Mouse (Mus musculus) hindbrain, embryonic 11.5 days (tissue): ENCODE results near the gene Syce3. TPM values are rescaled to one million over a fixed set of nuclear protein-coding genes. Genes with fewer than 3 reads are reported as not detected.

Source experiments
- ATAC-seq: fragments of 200-750 bp; cut with Nextera tagmentation; 2 replicates; pipeline ENCODE4 v1.8.0; 2017; ENCODE audit warnings: mild to moderate bottlenecking, moderate TSS enrichment, moderate library complexity; ENCODE audit not compliant: low FRiP score
- DNase-seq: peaks from one replicate; pipeline ENCODE4 v3.0.0-alpha.2; 2015; ENCODE audit warnings: low spot score
- H3K27ac ChIP-seq: fragments of 300-500 bp; sonication (generic); 2 replicates; pipeline ENCODE4 v1.5.1; 2014; ENCODE audit warnings: mild to moderate bottlenecking, low read depth, low read length
- H3K27me3 ChIP-seq: fragments of 300-500 bp; sonication (generic); 2 replicates; pipeline ENCODE4 v1.6.1; 2014; ENCODE audit warnings: mild to moderate bottlenecking, low read length, moderate library complexity, mixed read lengths; ENCODE audit not compliant: control insufficient read depth, insufficient read depth
- H3K36me3 ChIP-seq: fragments of 300-500 bp; sonication (generic); 2 replicates; pipeline ENCODE4 v1.6.1; 2014; ENCODE audit warnings: mild to moderate bottlenecking, low read length, moderate library complexity, mixed read lengths; ENCODE audit not compliant: control insufficient read depth, insufficient read depth
- H3K4me1 ChIP-seq: fragments of 300-500 bp; sonication (generic); replicated peaks from 2 replicates; pipeline ENCODE4 v1.6.1; 2014; ENCODE audit warnings: low read length, mixed read lengths; ENCODE audit not compliant: control insufficient read depth, insufficient read depth
- H3K4me2 ChIP-seq: fragments of 300-500 bp; sonication (generic); replicated peaks from 2 replicates; pipeline ENCODE4 v1.6.1; 2014; ENCODE audit warnings: mild to moderate bottlenecking, low read depth, low read length
- H3K4me3 ChIP-seq: fragments of 300-500 bp; sonication (generic); 2 replicates; pipeline ENCODE4 v1.5.1; 2014; ENCODE audit warnings: low read depth, low read length
- H3K9ac ChIP-seq: fragments of 300-500 bp; sonication (generic); 2 replicates; pipeline ENCODE4 v1.6.1; 2014; ENCODE audit warnings: low read depth, low read length
- H3K9me3 ChIP-seq: fragments of 300-500 bp; sonication (generic); 2 replicates; pipeline ENCODE4 v1.6.1; 2016; ENCODE audit warnings: low read length; ENCODE audit not compliant: control insufficient read depth
- WGBS: fragments of 180-500 bp; shearing (Covaris S2); extraction: QIAGEN DNeasy Blood & Tissue Kit; methylation state at CpG from one replicate; pipeline ENCODE4 v1.1.7; 2014; 5-methylcytosine and 5-hydroxymethylcytosine counted together
- polyA plus RNA-seq: library from polyadenylated mRNA; unstranded; fragments of >200 nt; fragmentation: Nextera tagmentation; extraction: Ambion mirVana; gene quantifications from 2 replicates; pipeline ENCODE4 v1.2.1, GENCODE M21; 2014

Syce3 gene
- polyA plus RNA-seq, 1 experiment from 2014 or later = not detected

DNA sequence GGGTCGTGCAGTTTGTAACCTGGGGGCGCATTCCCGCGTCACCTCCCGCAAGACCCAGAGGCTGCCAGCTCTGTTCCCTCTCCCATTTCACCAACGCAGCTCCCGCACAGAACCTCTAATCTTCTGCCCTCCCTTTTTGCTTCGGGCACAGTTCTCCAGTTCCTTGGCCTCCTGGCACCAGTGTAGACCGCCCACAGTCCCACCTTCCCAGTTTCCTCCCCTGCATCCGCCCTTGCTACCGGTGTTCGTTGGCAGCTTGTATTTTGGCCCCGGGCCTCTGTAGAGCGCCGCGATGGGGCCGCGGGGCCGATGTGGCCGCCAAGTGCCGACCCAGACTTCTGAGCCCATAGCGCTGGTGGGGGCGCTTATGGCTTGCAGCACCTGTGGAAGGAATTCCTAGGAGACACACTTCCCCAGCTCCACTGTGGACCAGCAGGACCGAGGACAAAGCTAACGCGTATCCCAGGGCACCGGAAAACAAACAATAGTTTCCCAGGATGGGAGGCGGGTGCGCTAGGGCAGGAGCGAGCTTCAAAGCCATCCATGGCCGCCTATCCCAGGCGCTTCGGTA is 31.4 kb downstream of the Syce3 start, which contains the start of gene Odf3b:
Odf3b (minus strand) TSS at position 452 of the 571 bp plus-strand sequence.
- ATAC-seq = no peak; the same call in 1 of the 2 replicates
- no peaks in the 10 kb centered on the region; the same call in 1 of the 2 replicates for H3K4me1 ChIP-seq
- DNase-seq = peak; percentile 52
- H3K4me2 ChIP-seq = peak within 1 kb of the TSS; percentile 62
- peaks cover 32% of the 10 kb centered on the region for H3K27me3 ChIP-seq
- H3K36me3 ChIP-seq = no peaks in the 10 kb centered on the region
- H3K9me3 ChIP-seq = no peaks in the 10 kb centered on the region
- peak within 1 kb of the TSS; percentile 32 for H3K4me3 ChIP-seq
- peak within 1 kb of the TSS; percentile 35 for H3K9ac ChIP-seq
- WGBS = under 1% methylated on average over 33 of the region's 33 CpGs
- no peak within 1 kb of the TSS for H3K27ac ChIP-seq

DNA sequence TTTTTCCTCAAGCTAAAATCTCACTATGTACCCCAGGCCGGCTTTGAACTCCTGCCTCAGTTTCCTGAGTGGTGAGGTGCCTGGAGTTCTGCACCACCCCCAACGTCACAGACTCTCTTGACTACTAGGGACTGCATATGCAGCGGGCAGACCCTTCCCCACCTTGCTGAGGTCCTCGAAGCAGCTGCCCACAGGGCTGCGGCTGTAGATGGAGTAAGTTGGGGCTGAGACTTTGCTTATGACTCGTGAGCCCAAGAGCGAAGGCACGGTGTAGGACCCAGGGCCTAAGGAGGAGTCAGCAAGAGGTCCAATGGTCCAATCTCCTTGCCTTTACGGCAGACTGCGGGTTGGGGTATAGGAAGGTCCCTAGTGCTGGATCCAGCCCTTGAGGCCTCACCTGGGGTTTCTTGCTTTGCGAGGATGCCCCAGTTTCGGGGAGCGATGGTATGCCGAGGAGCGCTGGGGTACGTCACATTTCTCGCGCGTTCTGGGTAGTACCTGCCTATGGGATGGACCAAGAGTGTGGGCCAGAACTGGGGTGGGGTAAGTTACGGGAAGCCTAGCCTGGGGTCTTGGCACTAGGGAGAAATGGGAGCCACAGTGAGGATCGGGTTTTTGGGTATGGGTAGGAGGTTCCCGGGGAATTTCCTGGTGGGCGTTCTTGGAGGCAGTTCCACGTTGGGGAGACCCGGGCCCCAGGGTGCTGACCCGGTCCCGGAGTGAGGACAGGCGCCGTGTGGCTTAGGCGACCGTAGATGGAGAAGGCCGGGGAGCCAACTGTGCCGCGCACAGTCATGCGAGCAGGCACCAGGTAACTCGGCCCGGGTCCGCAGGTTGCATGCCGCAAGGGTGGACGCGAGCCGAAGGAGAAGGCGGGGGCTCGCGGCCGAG is 32.1 kb downstream of the Syce3 start:
- peaks cover 32% of the 10 kb centered on the region for H3K27me3 ChIP-seq
- no peak for DNase-seq
- H3K27ac ChIP-seq = no peak overlapping the region

DNA sequence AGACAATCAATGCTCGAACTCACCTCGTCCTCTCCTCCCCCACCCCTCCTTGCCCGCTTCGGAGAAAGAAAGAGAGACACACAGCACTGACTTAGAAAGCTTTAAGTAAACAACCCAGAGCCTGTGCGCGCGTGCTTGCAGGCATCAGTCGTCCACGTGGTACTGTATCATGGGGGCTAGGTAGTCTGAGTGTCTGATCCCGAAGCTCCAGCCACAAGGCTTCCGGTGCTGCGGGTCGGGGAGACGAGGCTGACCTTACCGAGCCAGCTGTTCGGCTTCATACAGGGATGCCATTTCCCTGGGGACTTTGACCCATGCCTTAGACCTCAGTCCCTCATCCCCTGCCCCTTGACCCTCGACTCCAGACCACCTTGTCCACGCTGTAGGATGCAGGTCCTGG is 32.9 kb downstream of the Syce3 start:
- DNase-seq (peak; percentile 36), ATAC-seq (no peak)
- Histone ChIP-seq H3K36me3 (no peaks in the 10 kb centered on the region), H3K4me1 (peaks cover 4% of the 10 kb centered on the region), H3K4me2 (no peak overlapping the region), H3K27ac (no peak overlapping the region), H3K27me3 (peaks cover 32% of the 10 kb centered on the region), H3K9ac (no peak overlapping the region), H3K4me3 (no peak overlapping the region), H3K9me3 (no peaks in the 10 kb centered on the region)
- 5% methylated on average over 17 of the region's 18 CpGs for WGBS

More for the DNA sequence above, 32.1 kb downstream of the Syce3 start:
- 10% methylated on average over 41 of the region's 46 CpGs for WGBS
- Histone ChIP-seq H3K4me3 (peak overlapping the region; percentile 32), H3K36me3 (no peaks in the 10 kb centered on the region), H3K4me2 (peak overlapping the region; percentile 62), H3K9me3 (no peaks in the 10 kb centered on the region), H3K4me1 (peaks cover under 1% of the 10 kb centered on the region), H3K9ac (peak overlapping the region; percentile 35)
- ATAC-seq = no peak

DNA sequence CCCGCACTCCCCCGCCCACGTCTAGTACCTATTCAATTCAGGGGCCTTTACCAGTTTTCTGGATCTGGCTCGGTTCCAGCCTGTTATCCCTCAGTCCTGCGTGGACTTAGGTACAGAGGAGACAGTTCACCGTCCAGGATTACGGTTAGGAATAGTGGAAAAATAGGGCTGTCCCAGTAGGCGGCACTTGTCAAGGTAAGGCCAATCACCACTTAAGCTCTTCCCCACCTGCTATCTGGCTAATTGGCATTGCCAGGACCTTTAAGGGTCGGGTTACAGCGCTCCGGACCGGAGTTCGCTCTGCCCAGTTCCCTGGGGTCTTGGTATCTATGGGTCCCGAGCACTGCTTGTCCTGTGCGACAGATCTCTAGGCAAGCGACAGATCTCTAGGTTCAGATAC is 33.3 kb downstream of the Syce3 start, which contains the start of gene Tymp:
Tymp (minus strand) TSS at position 83 of the 400 bp plus-strand sequence.
- H3K27me3 ChIP-seq = peaks cover 32% of the 10 kb centered on the region
- no peak for ATAC-seq
- no peaks in the 10 kb centered on the region for H3K9me3 ChIP-seq
- no peak for DNase-seq
- WGBS = 18% methylated on average over 16 of the region's 16 CpGs
- H3K36me3 ChIP-seq = no peaks in the 10 kb centered on the region
- no peak within 1 kb of the TSS for H3K4me3 ChIP-seq
- no peak within 1 kb of the TSS for H3K27ac ChIP-seq
- H3K4me1 ChIP-seq = peaks cover 4% of the 10 kb centered on the region
- no peak within 1 kb of the TSS for H3K9ac ChIP-seq
- no peak within 1 kb of the TSS for H3K4me2 ChIP-seq

DNA sequence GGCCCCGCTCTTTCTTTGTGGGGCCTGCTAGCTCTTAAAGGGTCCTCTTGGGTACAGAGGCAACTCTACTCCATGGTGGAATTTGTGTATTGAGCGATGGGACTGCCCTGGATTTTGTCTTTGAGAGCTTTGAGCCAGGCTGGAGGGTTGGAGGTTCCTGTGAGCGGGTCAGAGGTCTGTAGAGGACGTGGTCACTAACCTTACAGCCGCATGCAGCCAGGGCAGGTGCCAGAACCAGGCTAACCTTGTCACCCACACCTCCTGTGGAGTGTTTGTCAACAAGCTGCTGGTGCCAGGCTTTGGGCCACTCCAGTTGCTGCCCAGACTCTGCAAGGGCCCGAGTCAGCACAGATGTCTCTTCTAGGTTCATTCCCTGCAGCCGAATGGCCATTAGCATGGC is 34.3 kb downstream of the Syce3 start:
- 87% methylated on average over 7 of the region's 7 CpGs for WGBS
- DNase-seq = no peak
- ATAC-seq = no peak
- Histone ChIP-seq H3K4me1 (peaks cover 4% of the 10 kb centered on the region), H3K9ac (no peak overlapping the region), H3K4me3 (no peak overlapping the region), H3K4me2 (no peak overlapping the region), H3K9me3 (no peaks in the 10 kb centered on the region), H3K27me3 (peaks cover 32% of the 10 kb centered on the region), H3K36me3 (peaks cover 5% of the 10 kb centered on the region; the same call in 1 of the 2 replicates), H3K27ac (no peak overlapping the region)

DNA sequence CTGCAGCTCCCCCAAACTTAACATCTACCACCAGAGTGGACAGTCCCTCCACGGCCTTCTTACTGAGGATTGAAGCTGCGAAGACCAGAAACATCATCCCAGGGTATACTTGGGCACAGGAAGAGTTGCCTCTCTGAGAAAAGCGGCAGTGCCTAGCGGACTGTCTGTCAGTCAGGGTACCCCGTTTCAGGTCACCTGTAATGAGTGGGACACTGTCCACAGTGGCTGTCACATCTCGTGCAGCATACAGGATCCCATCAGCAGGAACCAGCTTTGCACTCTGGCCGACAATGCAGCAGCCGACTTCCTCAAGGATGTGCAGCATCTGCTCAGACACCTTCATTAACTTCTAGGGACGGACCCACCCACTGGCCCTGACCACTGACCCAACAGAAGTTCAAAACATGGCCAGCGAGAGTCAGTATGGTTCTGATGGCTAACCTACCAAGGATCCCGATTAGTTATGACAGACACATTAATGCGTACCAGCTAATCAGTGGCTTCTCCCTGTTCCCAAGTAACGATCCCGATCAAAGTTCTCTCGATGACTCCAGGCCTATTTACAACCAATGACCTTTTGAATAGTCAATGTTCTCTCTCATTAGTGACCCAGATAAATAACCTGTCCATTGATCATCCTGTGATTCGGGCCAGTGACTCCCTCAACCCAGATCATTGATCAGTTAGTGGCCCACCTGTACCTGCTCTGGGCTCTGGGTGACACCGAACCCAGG is 35.3 kb downstream of the Syce3 start:
- Histone ChIP-seq H3K4me2 (no peak overlapping the region), H3K27ac (no peak overlapping the region), H3K9ac (no peak overlapping the region; the same call in 1 of the 2 replicates), H3K36me3 (peaks cover 7% of the 10 kb centered on the region; the same call in 1 of the 2 replicates), H3K4me1 (peaks cover 4% of the 10 kb centered on the region), H3K9me3 (no peaks in the 10 kb centered on the region), H3K4me3 (no peak overlapping the region), H3K27me3 (peaks cover 32% of the 10 kb centered on the region)
- no peak for ATAC-seq
- no peak for DNase-seq
- 89% methylated on average over 17 of the region's 17 CpGs for WGBS

DNA sequence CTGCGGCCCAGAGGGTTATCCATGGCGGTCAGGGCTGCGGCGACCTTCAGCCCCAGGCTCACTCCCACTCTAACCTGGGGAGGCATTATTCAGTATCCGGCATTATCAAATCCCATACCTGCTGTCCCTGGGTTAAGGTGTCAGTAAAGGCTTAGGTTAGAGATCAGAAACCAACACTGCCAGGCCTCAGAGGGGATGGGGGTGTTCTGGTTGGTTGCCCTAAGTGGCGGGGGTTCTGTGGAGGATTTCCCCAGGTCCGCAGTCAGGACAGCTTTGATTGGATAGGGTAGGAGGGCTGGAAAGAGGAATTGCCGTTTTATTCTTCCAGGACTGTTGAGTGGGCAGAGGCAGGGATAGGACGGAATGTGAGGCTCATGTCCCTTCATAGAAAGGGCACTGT is 36.0 kb downstream of the Syce3 start:
- peaks cover 4% of the 10 kb centered on the region for H3K4me1 ChIP-seq
- no peaks in the 10 kb centered on the region for H3K9me3 ChIP-seq
- peak overlapping the region; percentile 88 for H3K9ac ChIP-seq
- peak overlapping the region; percentile 65 for H3K4me3 ChIP-seq
- ATAC-seq (no peak), DNase-seq (no peak)
- H3K27me3 ChIP-seq = peaks cover 29% of the 10 kb centered on the region
- WGBS = 61% methylated on average over 9 of the region's 9 CpGs
- peak overlapping the region; percentile 88 for H3K4me2 ChIP-seq
- 0 out of 2 replicates have a peak overlapping the region, but pooled peaks have one; percentile 89 for H3K27ac ChIP-seq
- peaks cover 8% of the 10 kb centered on the region; the same call in 1 of the 2 replicates for H3K36me3 ChIP-seq

DNA sequence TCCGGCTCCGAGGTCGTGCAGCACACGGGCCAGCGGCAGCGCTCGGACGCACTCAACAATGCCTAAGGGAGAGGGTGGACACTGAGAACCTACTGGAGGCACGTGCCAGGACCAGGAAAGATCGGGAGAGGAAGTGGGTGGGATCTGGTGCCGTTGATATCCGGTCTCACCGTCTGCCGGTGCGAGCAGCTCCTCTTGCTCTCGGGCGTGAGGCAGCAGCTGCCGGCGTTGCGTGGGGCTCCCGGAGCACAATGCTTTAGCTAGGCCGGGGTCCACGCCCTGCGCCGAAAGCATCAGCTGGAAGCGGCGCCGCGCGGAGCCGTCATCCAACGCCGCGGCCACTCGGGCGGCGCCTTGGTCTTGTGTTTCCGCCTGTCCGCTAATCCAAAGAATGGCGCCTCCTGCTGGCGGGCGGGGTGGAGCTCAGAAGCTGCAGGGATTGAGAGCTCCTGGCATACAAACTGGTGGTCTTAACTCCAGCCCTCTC is 36.5 kb downstream of the Syce3 start, which contains the start of gene Sco2:
Sco2 (minus strand) TSS at position 85 of the 487 bp plus-strand sequence.
- under 1% methylated on average over 42 of the region's 42 CpGs for WGBS

More for the DNA sequence above, 36.5 kb downstream of the Syce3 start, which contains the start of gene Sco2:
- Histone ChIP-seq H3K9ac (peak within 1 kb of the TSS; percentile 88), H3K27me3 (peaks cover 23% of the 10 kb centered on the region), H3K4me2 (peak within 1 kb of the TSS; percentile 88), H3K36me3 (peaks cover 8% of the 10 kb centered on the region; the same call in 1 of the 2 replicates), H3K4me3 (peak within 1 kb of the TSS; percentile 65), H3K4me1 (peaks cover 4% of the 10 kb centered on the region; the same call in 1 of the 2 replicates), H3K27ac (peak within 1 kb of the TSS; percentile 89), H3K9me3 (no peaks in the 10 kb centered on the region)
- peak; percentile 98 for DNase-seq
- peak; percentile 82 for ATAC-seq
